Mouse (Mus musculus) ES-E14 (cell line): Measurements from ENCODE around the gene Gm20489.

Experiments
- CHD2 ChIP-seq: IDR thresholded peaks from 2 replicates; pipeline ENCODE4 v1.6.1; 2014; ENCODE audit warnings: mild to moderate bottlenecking, low read depth, low read length, inconsistent platforms
- HCFC1 ChIP-seq: IDR thresholded peaks from 2 replicates; pipeline ENCODE4 v1.6.1; 2012; ENCODE audit warnings: low read length, inconsistent platforms, borderline replicate concordance; ENCODE audit not compliant: insufficient read depth
- MAFK ChIP-seq: IDR thresholded peaks from 2 replicates; pipeline ENCODE4 v1.6.1; 2014; ENCODE audit warnings: mild to moderate bottlenecking, low read depth, low read length, inconsistent platforms; ENCODE audit not compliant: insufficient read depth
- ZC3H11A ChIP-seq: IDR thresholded peaks from 2 replicates; pipeline ENCODE4 v1.6.1; 2012; ENCODE audit warnings: low read depth, mild to moderate bottlenecking, inconsistent platforms, low read length, borderline replicate concordance
- ZNF384 ChIP-seq: IDR thresholded peaks from 2 replicates; pipeline ENCODE4 v1.6.1; 2012; ENCODE audit warnings: low read depth, low read length, inconsistent platforms

GRCm38 (mm10) chrX:101288432-101288831 is 19.6 kb upstream of the Gm20489 start:
- TF ChIP-seq MAFK = no peak
- no peak for TF ChIP-seq HCFC1
- TF ChIP-seq CHD2 = no peak
- TF ChIP-seq ZC3H11A = no peak
- TF ChIP-seq ZNF384 = no peak
